Mouse (Mus musculus): ENCODE data around the gene Rhbdl3. TPM values are rescaled to one million over a fixed set of nuclear protein-coding genes. Genes with fewer than 3 reads are reported as not detected.

Gene Rhbdl3
- polyA plus RNA-seq, 1 experiment from 2014 or later = 6.9 TPM

- Histone ChIP-seq H3K9ac (no peak overlapping the region), H3K36me3 (peaks cover 68% of the 10 kb centered on the region), H3K9me3 (no peaks in the 10 kb centered on the region), H3K27me3 (no peaks in the 10 kb centered on the region), H3K4me2 (no peak overlapping the region), H3K4me1 (replicated peaks) (peaks cover 12% of the 10 kb centered on the region), H3K27ac (replicated peaks) (no peak overlapping the region), H3K4me3 (no peak overlapping the region)
- 95% methylated on average over 2 of the region's 2 CpGs for WGBS
- ATAC-seq (ENCODE audit: low FRiP score, low read depth) = no peak
Measured at GRCm38 (mm10) chr11:80391407-80392120, 90.9 kb downstream of the Rhbdl3 start.

DNA sequence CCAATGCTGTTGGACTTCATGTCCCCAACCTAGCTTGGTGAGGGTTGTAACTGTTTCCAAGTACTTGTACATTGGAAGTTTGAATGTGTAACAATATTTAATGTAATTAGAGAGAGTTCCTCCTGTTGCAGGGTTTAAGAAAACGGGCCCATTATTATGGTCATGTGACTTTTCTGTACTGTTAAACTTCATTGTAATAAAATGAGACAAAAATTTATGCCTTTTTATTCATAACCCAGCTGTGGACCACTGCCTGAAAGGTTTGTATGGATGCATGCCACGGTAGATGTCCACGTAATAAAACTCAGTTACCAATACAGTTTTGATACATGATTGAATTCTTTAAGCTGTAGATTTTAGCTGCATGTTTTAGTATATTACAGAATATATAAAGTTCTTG is 95.2 kb downstream of the Rhbdl3 start:
- H3K27me3 ChIP-seq = no peaks in the 10 kb centered on the region
- no peak overlapping the region for H3K9ac ChIP-seq
- H3K36me3 ChIP-seq = peaks cover 72% of the 10 kb centered on the region
- WGBS = 96% methylated on average over 3 of the region's 3 CpGs
- H3K9me3 ChIP-seq = no peaks in the 10 kb centered on the region
- H3K27ac ChIP-seq (replicated peaks) = no peak overlapping the region
- no peaks in the 10 kb centered on the region for H3K4me1 ChIP-seq (replicated peaks)
- H3K4me2 ChIP-seq = no peak overlapping the region
- no peak for ATAC-seq (ENCODE audit: low FRiP score, low read depth)
- no peak overlapping the region for H3K4me3 ChIP-seq

DNA sequence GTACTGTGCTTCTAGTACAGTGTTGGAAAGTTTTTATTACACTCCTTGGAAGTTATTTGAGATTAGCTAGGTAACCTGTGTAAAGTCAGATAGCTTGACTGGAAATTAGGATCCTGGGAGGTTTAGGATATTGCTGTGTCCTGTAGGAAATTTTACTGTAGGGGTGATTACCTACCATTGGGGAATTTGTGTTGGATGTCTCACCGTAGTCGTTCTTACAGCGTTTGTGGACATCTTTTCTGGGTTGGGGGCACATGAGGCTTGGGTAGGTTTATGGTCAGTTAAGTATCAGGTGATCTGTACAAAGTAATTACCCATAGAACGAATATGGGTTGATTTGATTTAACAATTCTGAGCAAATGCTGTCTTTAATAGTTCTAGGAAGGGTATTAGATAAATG is 95.9 kb downstream of the Rhbdl3 start:
- H3K4me3 ChIP-seq = no peak overlapping the region
- H3K4me2 ChIP-seq = no peak overlapping the region
- no peaks in the 10 kb centered on the region for H3K9me3 ChIP-seq
- H3K36me3 ChIP-seq = peaks cover 71% of the 10 kb centered on the region
- H3K4me1 ChIP-seq (replicated peaks) = no peaks in the 10 kb centered on the region
- WGBS = 91% methylated on average over 4 of the region's 4 CpGs
- ATAC-seq (ENCODE audit: low FRiP score, low read depth) = no peak
- H3K27me3 ChIP-seq = no peaks in the 10 kb centered on the region
- H3K9ac ChIP-seq = no peak overlapping the region
- H3K27ac ChIP-seq (replicated peaks) = no peak overlapping the region

Other genes starting within 250 kb of the Rhbdl3 start
- 12.3 and 13.3 TPM in 2 replicates for gene Crlf3, start 219.9 kb upstream of the Rhbdl3 start, polyA plus RNA-seq (2015; fragmentation: Nextera tagmentation; extraction: Ambion mirVana)
- 4.6 and 4.9 TPM in 2 replicates for gene Atad5, start 211.5 kb upstream of the Rhbdl3 start, polyA plus RNA-seq (2015; fragmentation: Nextera tagmentation; extraction: Ambion mirVana)
- gene Tefm, start 158.7 kb upstream of the Rhbdl3 start, polyA plus RNA-seq (2015; fragmentation: Nextera tagmentation; extraction: Ambion mirVana) = 19.4 and 24.4 TPM in 2 replicates
- 4.1 TPM in 2 replicates for gene Adap2, start 146.8 kb upstream of the Rhbdl3 start, polyA plus RNA-seq (2015; fragmentation: Nextera tagmentation; extraction: Ambion mirVana)
- gene Rnf135, start 117.1 kb upstream of the Rhbdl3 start, polyA plus RNA-seq (2015; fragmentation: Nextera tagmentation; extraction: Ambion mirVana) = 3.3 and 3.9 TPM in 2 replicates
- gene Rhot1, start 91.9 kb upstream of the Rhbdl3 start, polyA plus RNA-seq (2015; fragmentation: Nextera tagmentation; extraction: Ambion mirVana) = 67.4 and 72.7 TPM in 2 replicates
- gene 5730455P16Rik, start 77.1 kb downstream of the Rhbdl3 start, polyA plus RNA-seq (2015; fragmentation: Nextera tagmentation; extraction: Ambion mirVana) = 34.2 and 39.0 TPM in 2 replicates
- 164 and 175 TPM in 2 replicates for gene Zfp207, start 82.4 kb downstream of the Rhbdl3 start, polyA plus RNA-seq (2015; fragmentation: Nextera tagmentation; extraction: Ambion mirVana)
- gene Psmd11, start 127.7 kb downstream of the Rhbdl3 start, polyA plus RNA-seq (2015; fragmentation: Nextera tagmentation; extraction: Ambion mirVana) = 264 and 269 TPM in 2 replicates
- gene Cdk5r1, start 176.1 kb downstream of the Rhbdl3 start, polyA plus RNA-seq (2015; fragmentation: Nextera tagmentation; extraction: Ambion mirVana) = 81.6 and 90.9 TPM in 2 replicates